Mouse (Mus musculus) liver, embryonic 14.5 days (tissue): ENCODE results near the gene Kpna7. TPM values are rescaled to one million over a fixed set of nuclear protein-coding genes. Genes with fewer than 3 reads are reported as not detected.

Experiments
- ATAC-seq: fragments of 200-750 bp; cut with Nextera tagmentation; 2 replicates; pipeline ENCODE4 v1.8.0; 2017; ENCODE audit warnings: moderate number of reproducible peaks, mild to moderate bottlenecking, moderate library complexity; ENCODE audit not compliant: insufficient read depth
- DNase-seq, 3 experiments: peaks; one replicate each; pipeline ENCODE4 v3.0.0-alpha.2; 2012 to 2013; ENCODE audit warnings: low read depth in 3 of 3, low spot score in 3 of 3
- H3K27ac ChIP-seq: fragments of 300-500 bp; sonication (generic); 2 replicates; pipeline ENCODE4 v1.5.1; 2014; ENCODE audit warnings: moderate library complexity, mild to moderate bottlenecking, control low read depth, inconsistent platforms
- H3K27me3 ChIP-seq: fragments of 300-500 bp; sonication (generic); 2 replicates; pipeline ENCODE4 v1.6.1; 2014; ENCODE audit warnings: mild to moderate bottlenecking, low read length, moderate library complexity; ENCODE audit not compliant: control insufficient read depth, insufficient read depth
- H3K36me3 ChIP-seq: fragments of 300-500 bp; sonication (generic); replicated peaks from 2 replicates; pipeline ENCODE4 v1.6.1; 2014; ENCODE audit warnings: low read depth; ENCODE audit not compliant: control insufficient read depth, insufficient read depth
- H3K4me1 ChIP-seq, 2 experiments: fragments of 200-500 bp in 1 of 2; fragments of 300-500 bp in 1 of 2; sonication (generic) in 1 of 2; replicated peaks; 2 replicates each; pipeline ENCODE4 v1.6.1; 2012 to 2014; ENCODE audit warnings: antibody characterized with exemption in 1 of 2, inconsistent platforms in 1 of 2, low read length in 1 of 2; ENCODE audit not compliant: control insufficient read depth in 2 of 2, insufficient read depth in 2 of 2
- H3K4me2 ChIP-seq: fragments of 300-500 bp; sonication (generic); 2 replicates; pipeline ENCODE4 v1.6.1; 2014; ENCODE audit warnings: low read depth, mild to moderate bottlenecking, control low read depth, moderate library complexity
- H3K4me3 ChIP-seq, 2 experiments: fragments of 200-500 bp in 1 of 2; fragments of 300-500 bp in 1 of 2; sonication (generic) in 1 of 2; 2 replicates each; pipeline ENCODE4 v1.5.1; 2012 to 2014; ENCODE audit warnings: low read depth in 2 of 2, low read length in 2 of 2, mild to moderate bottlenecking in 2 of 2, control low read depth in 1 of 2, inconsistent platforms in 1 of 2, moderate library complexity in 1 of 2; ENCODE audit not compliant: insufficient read depth in 1 of 2
- H3K9ac ChIP-seq: fragments of 300-500 bp; sonication (generic); replicated peaks from 2 replicates; pipeline ENCODE4 v1.6.1; 2014; ENCODE audit warnings: mild to moderate bottlenecking, control low read depth, moderate library complexity
- H3K9me3 ChIP-seq: fragments of 300-500 bp; sonication (generic); 2 replicates; pipeline ENCODE4 v1.6.1; 2016; ENCODE audit warnings: low read length, mixed read lengths; ENCODE audit not compliant: control insufficient read depth
- CTCF ChIP-seq: IDR thresholded peaks from 2 replicates; pipeline ENCODE4 v1.5.1; 2016; ENCODE audit warnings: antibody characterized with exemption, low read depth, control low read depth
- EP300 ChIP-seq: IDR thresholded peaks from 2 replicates; pipeline ENCODE4 v1.6.1; 2016; ENCODE audit warnings: antibody characterized with exemption, low read depth
- WGBS: fragments of 180-500 bp; shearing (Covaris S2); extraction: QIAGEN DNeasy Blood & Tissue Kit; methylation state at CpG from one replicate; pipeline ENCODE4 v1.1.7; 2014; ENCODE audit not compliant: insufficient replicate concordance; 5-methylcytosine and 5-hydroxymethylcytosine counted together
- polyA plus RNA-seq, 2 experiments: library from polyadenylated mRNA; depleted of rRNA in 1 of 2; stranded (reverse) in 1 of 2; unstranded in 1 of 2; fragments of >200 nt; fragmentation: Nextera tagmentation in 1 of 2; extraction: Ambion mirVana in 1 of 2; gene quantifications; 2 replicates each; pipeline versions ENCODE4 v1.2.1 to v1.2.3; 2012 to 2014

Gene Kpna7
- polyA plus RNA-seq, 2 experiments = 0.04 to 0.11 TPM

DNA sequence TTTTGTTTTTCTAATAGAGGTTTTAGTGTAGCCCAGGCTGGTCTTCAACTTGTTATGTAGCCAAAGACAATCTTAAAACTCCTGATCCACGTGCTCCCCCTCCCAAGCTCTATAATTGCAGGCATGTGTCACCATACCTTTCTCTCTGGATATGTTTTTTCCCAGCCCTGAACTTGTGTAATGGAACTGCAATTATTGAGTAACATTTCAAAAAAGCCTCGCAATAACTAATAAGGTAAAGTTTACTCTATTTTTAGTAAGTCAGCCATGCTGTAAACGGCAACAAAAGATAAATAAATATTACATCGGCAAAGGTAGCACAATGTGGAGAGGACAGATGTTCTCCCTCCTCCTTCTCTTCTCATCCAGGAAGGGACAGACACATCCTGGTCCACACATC lies 139.5 kb downstream of the Kpna7 start:
- WGBS = 58% methylated on average over 4 of the region's 4 CpGs
- Histone ChIP-seq H3K27ac (no peak overlapping the region), H3K4me1 (0 out of 4 replicates have a peak, but pooled peaks cover 0 to 1% of the 10 kb centered on the region in 2 experiments), H3K27me3 (no peaks in the 10 kb centered on the region), H3K4me2 (no peak overlapping the region), H3K9ac (no peak overlapping the region), H3K4me3 (no peak overlapping the region), H3K9me3 (no peaks in the 10 kb centered on the region), H3K36me3 (no peaks in the 10 kb centered on the region)
- TF ChIP-seq EP300 = no peak
- no peak for TF ChIP-seq CTCF
- DNase-seq = no peak
- ATAC-seq = no peak

DNA sequence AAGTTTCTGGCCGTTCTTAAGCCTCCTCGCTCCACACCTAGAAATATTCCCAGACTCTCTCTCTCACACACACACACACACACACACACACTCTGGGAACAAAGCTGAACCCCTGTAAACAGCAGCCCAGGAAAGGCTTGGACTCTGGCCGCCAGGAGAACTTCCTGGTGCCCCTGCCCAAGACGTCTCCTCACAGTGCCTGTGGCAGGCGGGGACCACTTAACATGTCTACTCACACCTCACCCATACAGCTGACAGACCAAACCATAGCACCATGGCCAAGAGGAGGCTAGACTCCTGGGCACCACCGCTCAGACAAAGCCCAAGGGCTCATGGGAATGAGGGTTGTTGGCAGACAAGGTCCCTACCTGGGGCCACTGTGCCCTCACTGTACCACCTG lies 140.5 kb downstream of the Kpna7 start:
- TF ChIP-seq CTCF (no peak), EP300 (no peak)
- WGBS = 47% methylated on average over 6 of the region's 6 CpGs
- ATAC-seq (no peak), DNase-seq (no peak)
- Histone ChIP-seq H3K4me2 (no peak overlapping the region), H3K27ac (no peak overlapping the region), H3K9ac (no peak overlapping the region), H3K27me3 (no peaks in the 10 kb centered on the region), H3K4me3 (no peak overlapping the region), H3K36me3 (no peaks in the 10 kb centered on the region), H3K4me1 (0 out of 4 replicates have a peak, but pooled peaks cover 0 to 1% of the 10 kb centered on the region in 2 experiments), H3K9me3 (no peaks in the 10 kb centered on the region)

DNA sequence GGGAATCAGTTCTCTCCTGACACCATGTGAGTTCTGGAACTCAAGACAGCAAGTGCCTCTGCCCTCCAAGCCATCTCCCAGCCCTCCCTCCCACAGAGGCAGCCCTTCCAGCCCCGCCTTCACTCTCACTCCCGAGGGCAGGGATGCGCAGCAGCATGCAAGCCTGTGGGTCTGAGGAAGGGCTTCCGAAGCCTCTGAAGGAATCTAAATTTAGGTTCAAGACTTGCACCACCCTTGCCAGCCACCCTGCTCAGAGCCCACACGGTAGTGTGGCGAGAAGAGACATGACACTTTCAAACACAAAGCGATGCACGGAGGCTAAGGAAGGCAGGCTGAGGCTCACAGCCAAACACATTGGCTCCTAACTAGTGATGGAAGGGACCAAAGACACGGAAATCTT lies 141.4 kb downstream of the Kpna7 start:
- H3K27me3 ChIP-seq = no peaks in the 10 kb centered on the region
- no peak overlapping the region for H3K9ac ChIP-seq
- WGBS = 67% methylated on average over 9 of the region's 9 CpGs
- no peaks in the 10 kb centered on the region for H3K9me3 ChIP-seq
- TF ChIP-seq EP300 = no peak
- no peak for TF ChIP-seq CTCF
- H3K4me1 ChIP-seq = 0 out of 4 replicates have a peak, but pooled peaks cover 0 to 1% of the 10 kb centered on the region in 2 experiments
- DNase-seq (no peak), ATAC-seq (no peak)
- H3K4me3 ChIP-seq = no peak overlapping the region
- no peak overlapping the region for H3K4me2 ChIP-seq
- no peaks in the 10 kb centered on the region for H3K36me3 ChIP-seq
- no peak overlapping the region for H3K27ac ChIP-seq

- no peak overlapping the region for H3K4me2 ChIP-seq
- DNase-seq (no peak), ATAC-seq (no peak)
- H3K4me1 ChIP-seq = 0 out of 4 replicates have a peak, but pooled peaks cover 0 to 1% of the 10 kb centered on the region in 2 experiments
- no peak overlapping the region for H3K9ac ChIP-seq
- H3K27ac ChIP-seq = no peak overlapping the region
- no peaks in the 10 kb centered on the region for H3K9me3 ChIP-seq
- H3K27me3 ChIP-seq = no peaks in the 10 kb centered on the region
- no peak overlapping the region for H3K4me3 ChIP-seq
- WGBS = 52% methylated on average over 3 of the region's 3 CpGs
- no peaks in the 10 kb centered on the region for H3K36me3 ChIP-seq
- TF ChIP-seq EP300 (no peak), CTCF (no peak)
Measured at GRCm38 (mm10) chr5:144940904-144941303, 142.9 kb downstream of the Kpna7 start.

GRCm38 (mm10) chr5:144937304-144937703 lies 146.5 kb downstream of the Kpna7 start:
- Histone ChIP-seq H3K4me3 (no peak overlapping the region), H3K27me3 (no peaks in the 10 kb centered on the region), H3K4me1 (peaks cover 0 to 3% of the 10 kb centered on the region in 2 experiments; a peak in 1 of 4 replicates), H3K36me3 (no peaks in the 10 kb centered on the region), H3K9me3 (no peaks in the 10 kb centered on the region), H3K27ac (no peak overlapping the region), H3K4me2 (no peak overlapping the region), H3K9ac (no peak overlapping the region)
- DNase-seq (no peak), ATAC-seq (no peak)
- 20% methylated on average over 2 of the region's 2 CpGs for WGBS
- TF ChIP-seq CTCF (no peak), EP300 (no peak)

Other genes with a start within 250 kb of the Kpna7 start
- gene Smurf1, start 118.2 kb downstream of the Kpna7 start, polyA plus RNA-seq (2012; rRNA removed) = 1.4 and 1.5 TPM in 2 replicates
- gene Smurf1, start 118.2 kb downstream of the Kpna7 start, polyA plus RNA-seq (2014; fragmentation: Nextera tagmentation; extraction: Ambion mirVana) = 1.2 and 1.7 TPM in 2 replicates
- gene Gm4871, start 51.3 kb downstream of the Kpna7 start, polyA plus RNA-seq (2012; rRNA removed) = not detected in 2 replicates
- not detected in 2 replicates for gene Gm4871, start 51.3 kb downstream of the Kpna7 start, polyA plus RNA-seq (2014; fragmentation: Nextera tagmentation; extraction: Ambion mirVana)
- gene 1700018F24Rik, start 41.0 kb downstream of the Kpna7 start, polyA plus RNA-seq (2012; rRNA removed) = not detected in 2 replicates
- not detected in 2 replicates for gene 1700018F24Rik, start 41.0 kb downstream of the Kpna7 start, polyA plus RNA-seq (2014; fragmentation: Nextera tagmentation; extraction: Ambion mirVana)
- 42.0 and 47.2 TPM in 2 replicates for gene Arpc1a, start 200 bp downstream of the Kpna7 start, polyA plus RNA-seq (2012; rRNA removed)
- 51.5 and 57.8 TPM in 2 replicates for gene Arpc1a, start 200 bp downstream of the Kpna7 start, polyA plus RNA-seq (2014; fragmentation: Nextera tagmentation; extraction: Ambion mirVana)
- gene Arpc1b, start 30.2 kb upstream of the Kpna7 start, polyA plus RNA-seq (2012; rRNA removed) = 54.4 and 74.7 TPM in 2 replicates
- gene Arpc1b, start 30.2 kb upstream of the Kpna7 start, polyA plus RNA-seq (2014; fragmentation: Nextera tagmentation; extraction: Ambion mirVana) = 74.9 and 80.1 TPM in 2 replicates
- gene Pdap1, start 56.2 kb upstream of the Kpna7 start, polyA plus RNA-seq (2012; rRNA removed) = 13.6 and 44.0 TPM in 2 replicates
- 44.4 and 50.1 TPM in 2 replicates for gene Pdap1, start 56.2 kb upstream of the Kpna7 start, polyA plus RNA-seq (2014; fragmentation: Nextera tagmentation; extraction: Ambion mirVana)
- 49.1 and 79.2 TPM in 2 replicates for gene Bud31, start 56.3 kb upstream of the Kpna7 start, polyA plus RNA-seq (2012; rRNA removed)
- 154 and 155 TPM in 2 replicates for gene Bud31, start 56.3 kb upstream of the Kpna7 start, polyA plus RNA-seq (2014; fragmentation: Nextera tagmentation; extraction: Ambion mirVana)
- gene Ptcd1, start 83.1 kb upstream of the Kpna7 start, polyA plus RNA-seq (2012; rRNA removed) = 4.9 and 5.5 TPM in 2 replicates
- gene Ptcd1, start 83.1 kb upstream of the Kpna7 start, polyA plus RNA-seq (2014; fragmentation: Nextera tagmentation; extraction: Ambion mirVana) = 5.4 and 6.2 TPM in 2 replicates
- 25.6 and 29.8 TPM in 2 replicates for gene Cpsf4, start 83.2 kb upstream of the Kpna7 start, polyA plus RNA-seq (2012; rRNA removed)
- 14.2 TPM in 2 replicates for gene Cpsf4, start 83.2 kb upstream of the Kpna7 start, polyA plus RNA-seq (2014; fragmentation: Nextera tagmentation; extraction: Ambion mirVana)
- gene Atp5j2, start 108.0 kb upstream of the Kpna7 start, polyA plus RNA-seq (2012; rRNA removed) = 111 and 190 TPM in 2 replicates
- 454 and 472 TPM in 2 replicates for gene Atp5j2, start 108.0 kb upstream of the Kpna7 start, polyA plus RNA-seq (2014; fragmentation: Nextera tagmentation; extraction: Ambion mirVana)
- gene Zkscan14, start 117.8 kb upstream of the Kpna7 start, polyA plus RNA-seq (2012; rRNA removed) = 1.7 and 2.2 TPM in 2 replicates
- 4.3 and 5.4 TPM in 2 replicates for gene Zkscan14, start 117.8 kb upstream of the Kpna7 start, polyA plus RNA-seq (2014; fragmentation: Nextera tagmentation; extraction: Ambion mirVana)
- 1.8 and 2.1 TPM in 2 replicates for gene Zkscan5, start 120.5 kb upstream of the Kpna7 start, polyA plus RNA-seq (2012; rRNA removed)
- gene Zkscan5, start 120.5 kb upstream of the Kpna7 start, polyA plus RNA-seq (2014; fragmentation: Nextera tagmentation; extraction: Ambion mirVana) = 2.9 and 3.2 TPM in 2 replicates
- 6.6 and 8.3 TPM in 2 replicates for gene Zfp655, start 147.7 kb upstream of the Kpna7 start, polyA plus RNA-seq (2012; rRNA removed)
- gene Zfp655, start 147.7 kb upstream of the Kpna7 start, polyA plus RNA-seq (2014; fragmentation: Nextera tagmentation; extraction: Ambion mirVana) = 18.7 and 21.0 TPM in 2 replicates
- 3.2 and 4.4 TPM in 2 replicates for gene Zscan25, start 196.5 kb upstream of the Kpna7 start, polyA plus RNA-seq (2012; rRNA removed)
- gene Zscan25, start 196.5 kb upstream of the Kpna7 start, polyA plus RNA-seq (2014; fragmentation: Nextera tagmentation; extraction: Ambion mirVana) = 0.21 and 0.39 TPM in 2 replicates